Mouse (Mus musculus) liver, embryonic 14.5 days (tissue): ENCODE results near the gene Serpinf2. TPM values are rescaled to one million over a fixed set of nuclear protein-coding genes. Genes with fewer than 3 reads are reported as not detected.

Experiments
- ATAC-seq: fragments of 200-750 bp; cut with Nextera tagmentation; 2 replicates; pipeline ENCODE4 v1.8.0; 2017; ENCODE audit warnings: moderate number of reproducible peaks, mild to moderate bottlenecking, moderate library complexity; ENCODE audit not compliant: insufficient read depth
- DNase-seq, 3 experiments: peaks; one replicate each; pipeline ENCODE4 v3.0.0-alpha.2; 2012 to 2013; ENCODE audit warnings: low read depth in 3 of 3, low spot score in 3 of 3
- H3K27ac ChIP-seq: fragments of 300-500 bp; sonication (generic); 2 replicates; pipeline ENCODE4 v1.5.1; 2014; ENCODE audit warnings: moderate library complexity, mild to moderate bottlenecking, control low read depth, inconsistent platforms
- H3K27me3 ChIP-seq: fragments of 300-500 bp; sonication (generic); 2 replicates; pipeline ENCODE4 v1.6.1; 2014; ENCODE audit warnings: mild to moderate bottlenecking, low read length, moderate library complexity; ENCODE audit not compliant: control insufficient read depth, insufficient read depth
- H3K36me3 ChIP-seq: fragments of 300-500 bp; sonication (generic); replicated peaks from 2 replicates; pipeline ENCODE4 v1.6.1; 2014; ENCODE audit warnings: low read depth; ENCODE audit not compliant: control insufficient read depth, insufficient read depth
- H3K4me1 ChIP-seq, 2 experiments: fragments of 200-500 bp in 1 of 2; fragments of 300-500 bp in 1 of 2; sonication (generic) in 1 of 2; replicated peaks; 2 replicates each; pipeline ENCODE4 v1.6.1; 2012 to 2014; ENCODE audit warnings: antibody characterized with exemption in 1 of 2, inconsistent platforms in 1 of 2, low read length in 1 of 2; ENCODE audit not compliant: control insufficient read depth in 2 of 2, insufficient read depth in 2 of 2
- H3K4me2 ChIP-seq: fragments of 300-500 bp; sonication (generic); 2 replicates; pipeline ENCODE4 v1.6.1; 2014; ENCODE audit warnings: low read depth, mild to moderate bottlenecking, control low read depth, moderate library complexity
- H3K4me3 ChIP-seq, 2 experiments: fragments of 200-500 bp in 1 of 2; fragments of 300-500 bp in 1 of 2; sonication (generic) in 1 of 2; 2 replicates each; pipeline ENCODE4 v1.5.1; 2012 to 2014; ENCODE audit warnings: low read depth in 2 of 2, low read length in 2 of 2, mild to moderate bottlenecking in 2 of 2, control low read depth in 1 of 2, inconsistent platforms in 1 of 2, moderate library complexity in 1 of 2; ENCODE audit not compliant: insufficient read depth in 1 of 2
- H3K9ac ChIP-seq: fragments of 300-500 bp; sonication (generic); replicated peaks from 2 replicates; pipeline ENCODE4 v1.6.1; 2014; ENCODE audit warnings: mild to moderate bottlenecking, control low read depth, moderate library complexity
- H3K9me3 ChIP-seq: fragments of 300-500 bp; sonication (generic); 2 replicates; pipeline ENCODE4 v1.6.1; 2016; ENCODE audit warnings: low read length, mixed read lengths; ENCODE audit not compliant: control insufficient read depth
- CTCF ChIP-seq: IDR thresholded peaks from 2 replicates; pipeline ENCODE4 v1.5.1; 2016; ENCODE audit warnings: antibody characterized with exemption, low read depth, control low read depth
- EP300 ChIP-seq: IDR thresholded peaks from 2 replicates; pipeline ENCODE4 v1.6.1; 2016; ENCODE audit warnings: antibody characterized with exemption, low read depth
- WGBS: fragments of 180-500 bp; shearing (Covaris S2); extraction: QIAGEN DNeasy Blood & Tissue Kit; methylation state at CpG from one replicate; pipeline ENCODE4 v1.1.7; 2014; ENCODE audit not compliant: insufficient replicate concordance; 5-methylcytosine and 5-hydroxymethylcytosine counted together
- polyA plus RNA-seq, 2 experiments: library from polyadenylated mRNA; depleted of rRNA in 1 of 2; stranded (reverse) in 1 of 2; unstranded in 1 of 2; fragments of >200 nt; fragmentation: Nextera tagmentation in 1 of 2; extraction: Ambion mirVana in 1 of 2; gene quantifications; 2 replicates each; pipeline versions ENCODE4 v1.2.1 to v1.2.3; 2012 to 2014

Gene Serpinf2
- polyA plus RNA-seq, 2 experiments, result 304 to 474 TPM

DNA sequence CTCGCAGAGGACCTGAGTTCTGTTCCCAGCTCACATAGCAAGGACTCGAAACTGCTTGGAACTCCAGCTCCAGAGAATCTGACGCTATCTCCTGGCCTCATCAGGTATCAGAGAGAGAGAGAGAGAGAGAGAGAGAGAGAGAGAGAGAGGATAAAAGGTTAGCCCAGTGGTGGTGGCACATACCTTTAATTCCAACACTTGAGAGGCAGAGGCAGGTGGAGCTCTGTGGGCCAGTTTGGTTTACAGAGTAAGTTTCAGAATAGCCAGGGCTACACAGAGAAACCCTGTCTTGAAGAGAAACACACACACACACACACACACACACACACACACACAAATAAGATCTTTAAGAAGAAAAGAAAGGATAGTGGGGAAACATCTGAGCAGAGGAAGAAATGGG is 16.3 kb downstream of the Serpinf2 start:
- Histone ChIP-seq H3K4me2 (no peak overlapping the region), H3K4me3 (no peak overlapping the region), H3K4me1 (peaks cover 0 to 6% of the 10 kb centered on the region in 2 experiments; a peak in 2 of 4 replicates), H3K27ac (no peak overlapping the region), H3K9me3 (no peaks in the 10 kb centered on the region), H3K36me3 (no peaks in the 10 kb centered on the region), H3K9ac (no peak overlapping the region), H3K27me3 (no peaks in the 10 kb centered on the region; the same call in 1 of the 2 replicates)
- TF ChIP-seq CTCF, result no peak
- no peak for TF ChIP-seq EP300
- WGBS, result 58% methylated on average over 3 of the region's 3 CpGs
- ATAC-seq (no peak), DNase-seq (no peak)

DNA sequence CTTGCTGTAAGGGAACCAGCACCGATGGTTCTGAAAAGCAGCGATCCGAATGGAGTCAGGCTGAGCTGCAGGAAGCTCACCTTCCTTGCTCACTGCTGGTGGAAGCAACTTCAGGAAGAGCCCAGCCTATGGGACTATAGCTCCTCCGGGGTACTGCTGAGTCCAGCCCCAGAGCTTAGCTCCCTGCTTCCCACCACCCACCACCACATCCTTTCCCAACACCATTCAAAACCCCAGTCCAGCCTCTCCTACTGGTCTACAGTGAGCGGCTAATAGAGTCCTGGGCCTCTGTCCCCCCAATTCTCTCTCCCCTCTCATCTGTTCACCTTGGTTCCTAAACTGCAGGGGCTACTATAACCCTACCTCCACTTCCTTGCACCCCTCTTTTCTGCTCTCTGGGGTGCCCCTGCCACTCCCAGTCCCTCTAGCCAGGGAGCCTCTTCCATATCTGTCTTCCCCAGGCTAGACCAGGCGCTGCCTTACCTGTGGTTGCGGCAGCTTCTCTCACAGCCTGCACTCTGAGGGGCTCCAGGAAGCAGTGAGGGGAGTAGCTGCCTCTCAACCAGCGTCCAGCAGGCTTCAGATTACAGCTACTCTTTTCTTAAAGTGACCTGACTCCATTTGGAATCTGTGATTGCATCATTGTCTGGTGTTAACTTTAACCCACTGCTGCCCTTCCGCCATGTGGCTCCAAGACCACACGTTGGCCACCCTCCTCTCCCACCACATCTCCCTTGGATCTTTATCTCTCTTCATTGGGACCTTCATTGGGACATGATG is 17.2 kb downstream of the Serpinf2 start, which contains the start of gene Serpinf1:
TSS of gene Serpinf1 (minus strand) at position 689 of the 780 bp plus-strand sequence.
- H3K4me3 ChIP-seq, result peak within 1 kb of the TSS; percentile 45 to 47
- peak; percentile 20; the same call in 1 of the 2 replicates for ATAC-seq
- WGBS, result 29% methylated on average over 10 of the region's 10 CpGs
- no peaks in the 10 kb centered on the region for H3K36me3 ChIP-seq
- TF ChIP-seq EP300, result no peak
- no peak for DNase-seq
- peak within 1 kb of the TSS; percentile 6; the same call in 1 of the 2 replicates for H3K9ac ChIP-seq
- peaks cover 0 to 6% of the 10 kb centered on the region in 2 experiments; a peak in 2 of 4 replicates for H3K4me1 ChIP-seq
- H3K9me3 ChIP-seq, result no peaks in the 10 kb centered on the region
- peak within 1 kb of the TSS; percentile 45 for H3K4me2 ChIP-seq
- no peak within 1 kb of the TSS for H3K27ac ChIP-seq
- H3K27me3 ChIP-seq, result no peaks in the 10 kb centered on the region; the same call in 1 of the 2 replicates

DNA sequence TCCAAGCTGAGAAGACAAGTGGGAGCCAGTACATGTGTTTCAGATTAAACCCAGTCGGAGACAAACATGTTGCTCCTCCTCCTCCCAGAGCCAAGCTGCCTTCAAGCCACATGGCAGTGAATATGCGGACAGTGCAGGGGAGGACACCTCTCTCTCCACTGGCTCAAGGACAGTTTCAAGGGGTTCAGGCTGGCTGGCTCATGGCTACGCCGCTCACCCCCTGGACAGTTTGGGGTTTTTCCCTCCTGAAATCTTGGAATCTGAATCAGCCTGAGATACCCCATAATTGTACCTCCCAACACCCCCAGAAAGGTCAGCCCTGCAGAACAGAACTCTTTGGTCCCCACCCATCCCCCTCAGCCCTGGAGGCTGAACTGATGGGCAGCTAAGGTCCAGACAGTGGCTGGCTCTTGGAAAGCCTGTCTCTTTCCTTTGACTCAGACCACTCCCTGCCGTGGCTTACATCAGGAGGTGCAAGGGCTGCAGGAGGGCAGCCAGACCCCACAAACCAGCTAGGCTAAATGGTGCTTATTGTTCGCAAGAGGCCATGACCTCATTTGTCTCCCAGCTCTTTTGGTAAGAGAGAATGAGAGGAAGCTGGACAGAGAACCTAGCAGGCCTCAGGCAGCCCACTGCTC is 17.9 kb downstream of the Serpinf2 start:
- TF ChIP-seq CTCF, result no peak
- Histone ChIP-seq H3K27me3 (no peaks in the 10 kb centered on the region; the same call in 1 of the 2 replicates), H3K4me3 (peak overlapping the region; percentile 45 to 47), H3K4me2 (peak overlapping the region; percentile 45), H3K4me1 (peaks cover 0 to 6% of the 10 kb centered on the region in 2 experiments; a peak in 2 of 4 replicates), H3K36me3 (no peaks in the 10 kb centered on the region), H3K9ac (no peak overlapping the region), H3K9me3 (no peaks in the 10 kb centered on the region), H3K27ac (no peak overlapping the region)
- DNase-seq (no peak), ATAC-seq (no peak)
- WGBS, result 49% methylated on average over 6 of the region's 6 CpGs

DNA sequence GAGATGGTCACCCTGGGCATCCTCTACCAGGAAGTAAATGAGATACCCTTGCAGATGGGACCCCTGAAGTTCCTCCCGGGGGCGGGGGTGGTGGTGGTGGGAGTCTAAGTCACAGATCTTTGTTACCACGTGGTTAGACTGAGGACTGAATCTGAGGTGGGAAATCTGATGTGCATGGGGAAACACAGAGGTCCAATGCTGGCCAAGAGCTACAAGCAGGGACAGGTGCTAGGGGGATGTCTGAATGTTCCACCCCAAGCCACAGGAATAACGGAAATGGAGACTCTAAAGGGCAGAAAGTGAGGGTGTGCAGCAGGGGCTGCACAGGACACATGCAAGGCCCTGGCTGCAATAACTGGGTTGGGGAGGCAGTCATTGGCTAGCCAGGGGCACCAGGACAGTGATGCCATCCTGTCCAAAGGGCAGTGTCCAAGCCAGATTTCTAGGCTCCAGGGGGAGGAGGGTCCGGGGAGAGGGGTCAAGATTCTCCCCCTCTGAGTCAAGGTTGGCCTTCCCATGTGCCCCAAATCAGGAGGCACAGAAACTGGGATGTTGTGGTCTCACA is 18.5 kb downstream of the Serpinf2 start:
- no peak overlapping the region for H3K27ac ChIP-seq
- H3K4me2 ChIP-seq, result peak overlapping the region; percentile 45
- no peaks in the 10 kb centered on the region for H3K36me3 ChIP-seq
- H3K27me3 ChIP-seq, result no peaks in the 10 kb centered on the region; the same call in 1 of the 2 replicates
- ATAC-seq, result no peak
- DNase-seq, result no peak
- 44% methylated on average over 5 of the region's 5 CpGs for WGBS
- H3K9me3 ChIP-seq, result no peaks in the 10 kb centered on the region
- no peak overlapping the region for H3K9ac ChIP-seq
- peaks cover 0 to 6% of the 10 kb centered on the region in 2 experiments; a peak in 2 of 4 replicates for H3K4me1 ChIP-seq
- TF ChIP-seq EP300, result no peak
- no peak for TF ChIP-seq CTCF
- H3K4me3 ChIP-seq, result peak overlapping the region in 1 of 2 experiments; percentile 45; a peak in 1 of 4 replicates

DNA sequence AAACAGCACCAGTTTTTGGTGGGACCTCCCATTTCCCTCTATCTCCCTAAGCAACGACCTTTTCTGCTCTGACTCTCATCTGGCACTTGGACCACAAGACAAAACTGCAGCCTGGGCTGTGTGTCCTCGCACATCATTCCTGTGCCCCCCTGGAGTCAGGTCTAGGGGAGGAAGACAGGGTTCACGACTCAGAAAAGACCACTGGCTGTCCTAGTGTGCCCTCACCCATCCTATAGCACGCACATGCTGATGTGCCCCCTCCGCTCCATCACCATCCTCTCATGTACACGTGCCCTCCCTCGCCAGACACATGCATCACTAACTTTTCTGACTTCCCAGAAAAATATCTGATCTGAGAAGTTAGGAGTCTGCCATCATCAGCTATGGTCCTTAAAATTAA is 19.4 kb downstream of the Serpinf2 start:
- H3K27ac ChIP-seq, result no peak overlapping the region
- no peak overlapping the region for H3K4me3 ChIP-seq
- no peaks in the 10 kb centered on the region for H3K36me3 ChIP-seq
- H3K9me3 ChIP-seq, result no peaks in the 10 kb centered on the region
- DNase-seq (no peak), ATAC-seq (no peak)
- no peak overlapping the region for H3K4me2 ChIP-seq
- no peak for TF ChIP-seq EP300
- no peak for TF ChIP-seq CTCF
- no peaks in the 10 kb centered on the region; the same call in 1 of the 2 replicates for H3K27me3 ChIP-seq
- H3K4me1 ChIP-seq, result peaks cover 0 to 6% of the 10 kb centered on the region in 2 experiments; a peak in 2 of 4 replicates
- WGBS, result 62% methylated on average over 7 of the region's 7 CpGs
- no peak overlapping the region for H3K9ac ChIP-seq
